Mouse (Mus musculus) duodenum, adult 2 months (tissue): Measurements from ENCODE around the gene 4930455H04Rik. TPM values are rescaled to one million over a fixed set of nuclear protein-coding genes. Genes with fewer than 3 reads are reported as not detected.

Experiments
- polyA plus RNA-seq: library from polyadenylated mRNA; depleted of rRNA; stranded (reverse); fragments of >200 nt; gene quantifications from 2 replicates; pipeline ENCODE4 v1.2.3, GENCODE M21; 2012; ENCODE audit warnings: low replicate concordance; rRNA removed

The 4930455H04Rik gene
- polyA plus RNA-seq: not detected in 2 replicates

DNA sequence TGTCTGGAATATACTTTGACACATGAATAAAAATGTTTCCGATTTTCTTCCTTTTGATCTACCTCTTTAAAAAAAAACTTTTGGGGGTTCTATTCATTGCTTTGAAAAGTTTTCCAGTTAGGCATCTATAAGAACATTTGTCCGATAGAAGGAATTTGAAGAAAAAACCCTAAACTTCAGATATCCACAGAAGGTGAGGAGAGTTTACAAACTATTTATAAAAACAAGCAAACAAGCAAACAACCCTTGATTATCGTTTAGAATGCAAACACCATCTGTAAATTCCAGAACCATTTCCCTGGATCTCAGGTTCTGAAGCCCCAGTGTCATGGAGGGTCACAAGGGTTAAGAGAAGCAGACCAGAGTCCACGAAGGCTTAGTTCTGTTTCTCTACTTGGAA, at the start of gene 4930455H04Rik:
Gene 4930455H04Rik (plus strand): TSS at position 301 of the 400 bp plus-strand sequence.

DNA sequence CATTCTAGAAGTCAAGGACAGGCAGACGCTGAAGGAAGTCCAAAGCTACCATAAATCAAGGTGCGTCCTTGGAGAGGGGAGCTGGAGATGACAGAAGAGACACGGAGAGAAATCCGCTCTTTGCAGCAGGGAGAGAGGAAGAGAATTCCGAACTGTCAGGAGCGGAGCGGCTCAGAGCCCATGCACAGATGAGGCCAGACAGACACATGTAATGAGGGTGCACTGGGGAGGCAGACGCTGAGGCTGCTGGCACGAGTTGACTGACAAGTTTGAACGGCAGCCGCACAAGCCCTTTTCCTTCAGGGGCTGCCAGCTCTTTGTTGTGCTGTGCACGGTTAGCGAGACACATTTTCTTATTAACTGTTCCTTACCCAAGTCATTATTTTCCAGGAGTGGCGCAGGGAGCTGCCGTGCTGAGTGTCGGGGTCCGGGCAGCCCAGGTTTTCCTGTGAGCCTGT, 502 bp downstream of the 4930455H04Rik start, which contains the start of gene Palmd:
Gene Palmd (minus strand): TSS at position 448 of the 458 bp plus-strand sequence.

Other genes with a start within 250 kb of the 4930455H04Rik start
- 1.4 and 1.7 TPM in 2 replicates for gene Agl, start 160.1 kb upstream of the 4930455H04Rik start, polyA plus RNA-seq
- gene Frrs1, start 108.8 kb upstream of the 4930455H04Rik start, polyA plus RNA-seq: 12.5 and 27.0 TPM in 2 replicates
- gene Palmd, start 720 bp downstream of the 4930455H04Rik start, polyA plus RNA-seq: 0.27 TPM in 1 of 2 replicates, not detected in the other